Mouse (Mus musculus) ovary, postnatal 36 days (tissue): Measurements from ENCODE around the gene Sephs2.
"Not testable (repeated sequence)": the region's sequence is repeated elsewhere in the genome, so short reads cannot be mapped to it uniquely, and the experiment has no call there.

Source experiments
- DNase-seq: peaks from one replicate; pipeline ENCODE4 v3.0.0; 2022; ENCODE audit warnings: low spot score, mixed read lengths

The Sephs2 gene

DNA sequence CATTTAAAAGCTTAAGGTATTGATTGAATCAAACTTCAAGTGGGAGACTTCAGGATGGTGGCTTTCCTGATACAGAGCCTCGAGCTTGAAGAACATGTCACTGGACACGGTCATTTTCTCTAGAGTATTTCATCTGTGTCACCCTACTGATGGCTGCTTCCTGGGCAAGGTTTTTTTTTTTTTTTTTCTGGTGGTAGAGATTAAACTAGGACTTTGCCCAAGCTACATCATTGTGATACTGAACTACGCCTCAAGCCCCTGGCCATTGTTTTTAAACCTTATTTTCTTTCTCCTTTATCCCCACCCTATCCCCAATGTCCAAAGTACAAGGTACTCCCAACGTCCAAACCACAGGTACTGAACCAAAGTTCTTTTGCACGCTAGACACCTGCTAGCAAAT is 3.2 kb downstream of the Sephs2 start:
- DNase-seq, result no peak

DNA sequence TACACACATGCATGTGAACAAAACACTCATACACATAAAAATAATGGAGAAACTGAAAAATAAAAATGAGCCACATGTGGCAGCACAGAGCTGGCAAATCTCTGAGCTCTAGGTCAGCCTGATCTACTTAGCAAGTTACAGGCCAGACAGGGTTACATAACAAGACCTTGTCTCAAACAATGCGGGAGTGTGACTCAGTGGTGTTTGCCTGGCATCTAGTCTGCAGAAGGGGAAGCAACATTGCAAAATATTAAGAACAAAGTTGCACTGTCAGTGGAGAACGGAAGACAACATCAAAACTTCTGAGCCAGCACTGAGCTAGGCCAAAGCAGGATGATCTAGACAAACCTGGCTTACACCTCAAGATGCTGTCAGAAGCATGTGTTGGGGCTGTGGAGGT is 3.6 kb downstream of the Sephs2 start:
- no peak for DNase-seq

DNA sequence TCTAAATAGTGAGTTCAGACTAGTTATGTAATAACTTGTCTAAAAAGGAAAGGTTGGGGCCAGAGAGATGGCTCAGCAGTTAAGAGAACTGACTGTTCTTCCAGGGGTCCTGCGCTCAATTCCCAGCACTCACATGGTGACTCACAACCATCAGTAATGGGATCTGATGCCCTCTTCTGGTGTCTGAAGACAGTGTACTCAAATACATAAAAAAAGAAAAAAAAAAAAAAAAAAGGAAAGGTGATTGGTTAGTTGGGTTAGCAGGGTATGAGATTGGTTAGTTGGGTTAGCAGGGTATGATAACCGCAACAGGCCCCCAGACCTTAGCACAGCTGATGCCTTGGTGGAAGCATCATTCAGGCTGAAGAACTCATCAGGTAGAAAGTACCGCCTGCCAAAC is 10.3 kb downstream of the Sephs2 start:
- no peak for DNase-seq

DNA sequence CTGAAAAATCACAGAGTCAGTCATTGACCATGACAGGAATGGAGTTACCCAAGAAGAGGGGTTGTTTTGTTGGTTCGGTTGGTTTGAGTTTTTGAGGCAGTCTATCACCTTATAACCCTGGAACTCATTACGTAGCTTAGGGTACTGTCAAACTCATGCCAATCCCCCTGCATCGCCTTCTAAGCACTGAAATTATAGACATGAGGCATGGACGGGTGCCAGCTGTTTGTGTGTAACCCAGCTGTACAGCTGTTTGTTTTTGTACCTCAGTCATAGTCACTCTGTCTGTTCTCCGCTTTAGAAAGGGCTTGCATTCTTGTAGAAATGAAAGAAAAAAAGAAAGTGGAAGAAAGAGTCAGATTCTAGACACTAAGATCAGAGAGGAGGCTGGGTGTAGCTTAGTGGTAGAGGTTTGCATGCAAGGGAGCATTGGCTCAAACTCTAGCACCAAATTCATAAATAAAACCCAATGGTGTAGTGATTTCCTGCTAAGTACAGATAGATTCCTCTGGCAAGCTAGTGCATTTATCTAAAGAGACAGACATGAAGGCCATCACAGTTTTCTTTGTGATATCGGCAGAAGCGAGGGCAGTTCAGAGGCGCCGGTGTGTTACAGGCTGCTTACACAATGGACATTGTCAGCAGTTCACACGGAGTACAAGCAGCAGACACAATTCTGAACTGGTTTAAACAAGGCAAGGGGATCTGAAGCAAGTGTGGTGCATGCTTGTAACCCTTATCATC is 11.5 kb downstream of the Sephs2 start:
- DNase-seq, result no peak

DNA sequence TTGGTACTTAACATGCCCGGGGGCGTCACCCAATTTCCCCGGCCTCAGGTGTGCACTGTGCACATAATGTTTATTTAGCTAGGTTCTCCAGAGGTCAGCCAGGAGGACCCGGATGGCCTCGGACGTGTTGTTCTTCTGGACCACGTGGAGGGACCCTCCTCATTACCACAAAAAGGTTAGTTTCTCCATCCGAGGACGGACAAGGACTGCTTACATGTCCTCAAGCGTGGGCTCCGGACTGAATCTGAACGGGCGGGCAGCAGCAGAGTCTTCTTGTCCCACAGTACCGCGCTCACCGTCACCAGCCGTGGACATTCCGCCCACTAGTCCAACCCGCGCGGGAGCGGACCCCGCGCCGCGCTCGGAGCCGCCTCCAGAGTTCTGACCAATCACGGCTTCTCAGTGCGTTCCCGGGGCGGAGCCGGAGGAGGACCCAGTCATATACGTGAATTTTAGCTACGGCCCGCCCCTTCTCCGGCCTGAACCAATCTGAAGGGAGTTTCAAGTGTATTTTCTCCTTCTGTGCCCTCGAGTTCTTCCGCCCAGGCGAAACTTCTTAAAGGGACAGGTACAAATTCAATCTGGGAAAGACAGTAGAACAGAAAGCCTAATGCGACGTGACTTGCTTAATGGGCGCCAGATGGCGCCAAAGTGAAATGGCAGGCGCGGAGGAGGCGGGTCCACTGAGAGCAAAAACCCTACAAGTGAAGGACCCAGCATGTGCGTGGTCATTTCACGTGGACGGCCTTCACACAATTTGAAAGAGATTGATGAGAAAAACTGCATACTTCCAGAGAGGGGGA is 13.3 kb downstream of the Sephs2 start, which contains the start of gene Dctpp1:
Gene Dctpp1, minus strand, starts transcription at position 401 of the 803 bp plus-strand sequence.
- peak; percentile 95 for DNase-seq

DNA sequence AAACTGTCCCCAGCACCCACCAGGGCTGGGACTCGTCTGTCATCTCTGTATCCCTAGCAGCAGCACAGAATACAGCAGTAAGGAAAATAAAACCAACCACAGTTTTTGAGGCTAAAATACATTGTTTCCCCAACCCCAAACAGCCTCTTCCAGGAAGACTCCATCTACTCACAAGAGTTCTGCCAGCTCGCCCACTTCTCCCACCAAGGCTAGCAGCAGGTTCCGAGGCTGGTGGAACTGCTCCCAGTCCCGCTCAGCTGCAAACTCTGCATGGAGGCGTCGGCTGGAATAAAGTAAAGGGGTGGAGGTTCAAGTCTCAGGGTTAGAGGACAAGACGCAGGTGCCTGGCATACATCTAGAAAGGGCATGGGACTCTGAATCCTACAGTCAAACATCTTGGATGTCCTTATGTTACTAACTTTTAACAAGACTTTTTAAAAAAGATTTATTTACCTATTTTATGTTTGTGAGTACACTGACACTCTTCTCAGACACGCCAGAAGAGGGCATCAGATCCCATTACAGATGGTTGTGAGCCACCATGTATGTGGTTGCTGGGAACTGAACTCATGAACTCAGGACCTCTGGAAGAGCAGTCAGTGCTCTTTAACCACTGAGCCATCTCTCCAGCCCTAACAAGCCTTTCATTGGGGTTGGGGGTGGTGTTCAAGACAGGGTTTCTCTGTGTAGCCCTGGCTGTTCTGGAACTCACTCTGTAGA is 14.5 kb downstream of the Sephs2 start:
- DNase-seq, result no peak

DNA sequence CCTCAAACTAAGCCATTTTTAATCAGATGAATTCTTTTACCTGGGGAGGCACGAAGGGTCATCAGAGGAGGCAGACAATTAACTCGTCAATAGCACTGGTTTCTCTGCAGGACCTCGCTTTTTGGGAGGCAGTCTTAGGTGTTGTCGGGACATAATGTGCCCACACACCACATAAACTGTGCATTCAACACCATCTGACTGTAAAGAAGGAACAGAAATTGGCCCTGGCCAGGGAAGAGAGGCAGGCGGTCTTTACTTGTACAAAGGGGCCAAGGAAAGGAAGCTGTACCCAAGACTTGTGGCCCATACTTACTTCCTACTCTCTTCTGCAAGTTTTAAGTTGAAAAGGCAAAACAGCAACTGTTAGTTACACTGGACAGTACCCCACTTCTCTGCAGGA is 17.3 kb downstream of the Sephs2 start:
- no peak for DNase-seq

DNA sequence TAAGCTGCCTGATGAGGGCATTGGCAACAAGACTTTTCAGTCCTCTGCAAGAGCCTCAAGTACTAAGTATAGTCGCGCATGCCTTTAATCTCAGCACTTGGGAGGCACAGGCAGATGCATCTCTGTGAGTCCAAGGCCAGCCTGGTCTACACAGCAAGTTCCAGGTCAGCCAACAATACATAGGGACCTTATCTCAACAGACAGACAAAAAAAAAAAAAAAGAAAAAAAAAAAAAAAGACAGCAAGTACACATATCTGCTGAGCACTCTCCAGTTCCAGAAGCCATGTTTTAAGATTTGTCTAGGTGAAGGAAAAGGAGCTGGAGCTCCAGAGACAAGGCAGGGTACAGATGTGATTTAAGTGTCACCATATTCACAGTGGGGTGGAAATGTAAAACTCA is 17.9 kb downstream of the Sephs2 start:
- DNase-seq, result no peak

DNA sequence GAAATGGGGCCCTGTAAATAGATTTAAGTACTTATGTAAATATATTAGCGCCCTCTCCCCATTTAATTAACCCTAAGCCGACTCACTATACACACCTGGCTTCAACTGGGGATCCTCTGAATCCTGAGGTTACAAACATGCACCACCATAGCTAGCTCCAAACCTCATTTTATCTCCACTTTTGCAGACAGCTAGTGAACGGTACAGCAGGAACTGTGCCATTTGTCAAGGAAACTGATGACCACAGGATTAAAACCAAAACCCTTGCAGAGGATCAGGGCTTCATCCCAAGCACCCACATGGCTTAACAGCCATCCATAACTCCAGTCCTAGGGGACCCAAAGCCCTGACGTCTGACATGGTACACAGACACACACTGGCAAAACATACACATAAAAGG is 18.8 kb downstream of the Sephs2 start:
- no peak for DNase-seq

DNA sequence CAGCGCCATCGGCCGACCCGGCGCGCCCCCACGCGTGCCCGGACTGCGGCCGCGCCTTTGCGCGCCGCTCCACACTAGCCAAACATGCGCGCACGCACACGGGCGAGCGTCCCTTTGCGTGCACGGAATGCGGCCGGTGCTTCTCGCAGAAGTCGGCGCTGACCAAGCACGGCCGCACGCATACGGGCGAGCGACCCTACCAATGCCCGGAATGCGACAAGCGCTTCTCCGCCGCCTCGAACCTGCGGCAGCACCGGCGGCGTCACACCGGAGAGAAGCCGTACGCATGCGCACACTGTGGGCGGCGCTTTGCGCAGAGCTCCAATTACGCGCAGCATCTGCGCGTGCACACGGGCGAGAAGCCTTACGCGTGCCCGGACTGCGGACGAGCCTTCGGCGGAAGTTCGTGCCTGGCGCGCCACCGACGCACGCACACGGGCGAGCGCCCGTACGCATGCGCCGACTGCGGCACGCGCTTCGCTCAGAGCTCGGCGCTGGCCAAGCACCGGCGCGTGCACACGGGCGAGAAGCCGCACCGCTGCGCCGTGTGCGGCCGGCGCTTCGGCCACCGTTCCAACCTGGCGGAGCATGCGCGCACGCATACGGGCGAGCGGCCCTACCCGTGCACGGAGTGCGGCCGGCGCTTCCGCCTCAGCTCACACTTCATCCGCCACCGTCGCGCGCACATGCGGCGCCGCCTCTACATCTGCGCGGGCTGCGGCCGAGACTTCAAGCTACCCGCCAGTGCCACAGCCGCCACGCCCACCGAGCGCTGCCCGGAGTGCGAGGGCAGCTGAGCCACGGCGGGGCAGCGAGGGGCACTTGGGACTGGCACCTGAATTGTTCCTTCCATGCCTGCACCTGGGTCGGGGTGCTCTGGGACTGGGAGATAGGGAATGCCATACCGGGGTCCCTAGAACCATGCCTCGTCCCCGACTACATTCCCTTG is 19.8 kb downstream of the Sephs2 start:
- peak; percentile 94 for DNase-seq

DNA sequence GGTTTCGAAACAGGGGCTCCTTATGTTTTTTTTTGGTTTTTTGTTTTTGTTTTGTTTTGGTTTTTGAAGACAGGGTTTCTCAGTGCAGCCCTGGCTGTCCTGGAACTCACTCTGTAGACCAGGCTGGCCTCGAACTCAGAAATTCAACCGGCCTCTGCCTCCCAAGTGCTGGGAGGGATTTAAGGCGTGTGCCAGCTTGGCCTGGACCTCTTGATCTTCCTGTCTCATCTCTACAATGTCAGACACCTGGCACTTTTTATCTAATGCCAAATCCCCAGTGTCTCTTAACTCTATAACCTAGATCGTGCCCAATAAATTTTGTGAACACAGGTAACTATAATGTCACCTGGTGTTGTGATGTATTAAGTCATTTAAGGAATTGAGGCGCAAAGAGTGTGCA is 20.5 kb downstream of the Sephs2 start:
- DNase-seq, result no peak

DNA sequence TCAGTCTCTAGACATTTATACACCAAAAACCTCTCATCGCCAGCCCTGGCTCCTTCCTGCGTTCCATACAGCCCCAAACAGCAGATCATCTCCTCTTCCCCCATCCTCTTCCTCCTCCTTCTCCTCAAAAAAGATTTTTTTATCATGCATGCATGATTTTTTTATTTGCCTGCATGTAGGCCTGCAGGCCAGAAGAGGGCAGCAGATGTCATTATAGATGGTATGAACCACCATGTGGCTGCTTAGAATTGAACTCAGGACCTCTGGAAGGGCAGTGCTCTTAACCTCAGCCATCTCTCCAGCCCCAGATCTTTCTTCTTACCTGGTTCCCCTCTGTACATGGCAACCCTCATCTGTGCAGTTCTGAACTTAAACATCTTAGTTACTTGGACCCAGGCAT is 21.4 kb downstream of the Sephs2 start:
- DNase-seq, result no peak

DNA sequence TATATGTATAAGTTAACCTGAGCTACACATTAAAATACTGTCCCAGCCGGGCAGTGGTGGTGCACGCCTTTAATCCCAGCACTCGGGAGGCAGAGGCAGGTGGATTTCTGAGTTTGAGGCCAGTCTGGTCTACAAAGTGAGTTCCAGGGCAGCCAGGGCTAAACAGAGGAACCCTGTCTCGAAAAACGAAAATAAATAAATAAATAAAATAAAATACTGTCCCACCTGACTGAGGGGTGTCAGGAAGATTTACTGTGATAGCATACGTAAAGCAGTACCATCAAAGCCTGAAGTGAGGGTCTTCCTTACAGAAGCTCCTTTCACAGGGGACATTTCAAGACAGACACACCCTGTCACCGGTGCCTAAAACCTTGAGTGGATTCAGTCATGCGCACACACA is 23.3 kb downstream of the Sephs2 start:
- DNase-seq, result not testable (repeated sequence)

DNA sequence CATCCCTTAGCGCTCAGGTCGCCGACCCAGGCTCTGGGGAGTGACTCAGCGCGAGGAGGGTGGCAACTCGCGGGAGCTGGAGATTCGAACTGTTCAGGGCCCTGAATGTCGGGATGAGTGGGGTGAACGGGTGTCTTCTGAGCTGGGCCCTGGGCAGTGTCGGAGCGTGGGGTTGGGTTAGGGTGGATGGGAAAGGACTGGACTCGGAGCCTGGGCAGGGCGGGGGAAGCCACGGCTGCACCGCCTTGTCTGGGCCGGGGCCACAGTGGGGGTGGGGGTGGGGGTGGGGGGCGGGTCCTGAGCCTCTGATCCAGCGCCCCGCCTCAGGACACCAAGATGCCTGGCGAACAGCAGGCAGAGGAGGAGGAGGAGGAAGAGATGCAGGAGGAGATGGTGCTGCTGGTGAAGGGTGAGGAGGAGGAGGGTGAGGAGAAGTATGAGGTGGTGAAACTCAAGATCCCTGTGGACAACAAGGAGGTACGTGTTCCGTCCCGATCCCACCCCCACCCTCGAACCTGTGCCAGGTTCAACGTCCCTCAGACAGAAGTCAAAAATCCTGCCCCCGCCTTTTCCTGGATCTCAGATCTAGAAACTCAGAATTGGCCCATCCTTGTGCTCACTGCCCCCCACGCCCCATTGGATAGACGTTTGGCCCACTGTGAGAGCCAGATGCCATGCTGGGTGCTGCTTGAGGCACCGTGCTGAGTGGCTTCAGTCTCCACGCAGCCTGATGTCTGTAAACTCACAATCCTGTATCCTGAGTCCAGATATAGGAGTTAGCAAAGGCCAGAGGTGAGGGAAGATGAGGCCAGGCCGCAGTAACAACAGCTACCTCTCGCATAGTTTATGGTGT is 29.0 kb downstream of the Sephs2 start:
- DNase-seq, result no peak

DNA sequence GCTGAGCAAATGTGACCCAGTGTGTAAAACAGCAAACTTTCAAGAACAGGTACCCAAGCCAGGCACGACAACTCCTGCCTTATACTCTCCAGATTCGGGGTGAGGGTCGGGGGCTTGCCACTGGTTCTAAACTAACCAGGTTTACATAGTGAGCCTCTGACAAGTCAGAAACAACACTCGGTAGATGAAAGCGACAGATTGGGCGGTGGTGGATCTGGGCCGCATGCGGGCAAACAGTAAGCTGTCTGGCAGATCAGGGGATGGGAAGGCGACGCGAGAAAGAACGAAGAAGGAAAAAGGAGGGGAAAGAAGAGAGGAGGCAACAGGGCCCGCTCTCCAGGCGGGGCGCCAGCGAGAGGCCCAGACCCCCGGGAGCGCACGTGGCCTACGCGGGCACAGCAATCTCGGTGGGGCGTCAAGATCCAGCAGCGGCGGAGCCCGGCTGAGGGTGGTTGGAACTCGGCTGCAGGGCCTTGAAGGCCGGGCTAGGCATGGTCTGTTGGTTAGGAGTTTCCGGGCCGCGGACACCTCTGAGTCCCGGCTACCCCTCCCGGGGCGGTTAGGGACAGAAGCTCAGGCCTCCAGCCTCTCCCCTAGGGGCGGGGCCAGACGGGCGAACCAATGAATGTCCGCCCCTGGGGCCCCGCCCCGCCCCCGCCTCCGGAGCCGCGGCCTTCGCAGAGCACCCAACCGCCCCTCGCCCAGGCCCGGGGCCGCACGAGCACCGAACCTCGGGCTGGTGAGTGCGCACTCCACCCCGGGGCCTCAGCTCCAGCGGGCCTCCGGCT is 29.8 kb downstream of the Sephs2 start, which contains the start of gene Zfp771:
Gene Zfp771, plus strand, starts transcription at position 405 of the 788 bp plus-strand sequence.
- DNase-seq, result peak; percentile 97

DNA sequence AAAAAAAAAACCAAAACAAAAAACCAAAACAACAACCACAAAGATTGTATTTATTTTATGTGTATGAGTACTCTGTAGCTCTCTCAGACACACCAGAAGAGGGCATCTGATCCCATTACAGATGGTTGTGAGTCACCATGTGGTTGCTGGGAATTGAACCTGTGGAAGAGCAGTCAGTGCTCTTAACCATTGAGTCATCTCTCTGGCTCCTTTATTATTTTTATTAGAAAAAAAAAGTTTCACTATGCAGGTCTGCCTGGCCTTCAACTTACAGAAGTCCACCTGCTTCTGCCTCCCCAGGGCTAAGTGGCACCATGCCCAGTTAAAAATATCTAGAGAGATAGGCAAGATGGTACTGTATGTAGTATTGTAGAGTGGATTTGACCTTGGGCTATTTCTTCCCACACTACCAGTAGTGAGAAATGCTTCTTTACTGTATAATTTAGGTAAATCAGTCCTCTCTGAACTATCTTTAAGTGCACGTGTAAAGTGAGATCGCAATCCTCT is 30.4 kb downstream of the Sephs2 start:
- no peak for DNase-seq

DNA sequence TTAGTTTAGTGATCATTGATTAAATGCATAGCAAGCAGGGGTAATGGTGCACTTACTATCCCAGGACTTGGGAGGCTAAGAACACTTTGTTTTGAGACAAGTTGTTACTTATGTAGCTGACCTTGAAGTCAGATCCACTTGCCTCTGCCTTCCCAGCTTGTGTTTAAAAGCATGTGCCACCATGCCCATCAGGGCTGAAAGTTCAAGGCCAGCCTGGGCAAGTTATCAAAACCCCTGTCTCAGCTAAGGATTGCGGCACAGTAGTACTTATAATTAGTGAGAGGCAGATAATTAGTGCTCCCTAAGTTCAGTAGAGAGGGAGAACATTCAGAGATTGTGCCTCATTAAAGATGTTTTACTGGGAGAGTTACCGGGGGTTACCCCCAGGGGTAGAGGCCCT is 39.1 kb downstream of the Sephs2 start:
- DNase-seq, result no peak

DNA sequence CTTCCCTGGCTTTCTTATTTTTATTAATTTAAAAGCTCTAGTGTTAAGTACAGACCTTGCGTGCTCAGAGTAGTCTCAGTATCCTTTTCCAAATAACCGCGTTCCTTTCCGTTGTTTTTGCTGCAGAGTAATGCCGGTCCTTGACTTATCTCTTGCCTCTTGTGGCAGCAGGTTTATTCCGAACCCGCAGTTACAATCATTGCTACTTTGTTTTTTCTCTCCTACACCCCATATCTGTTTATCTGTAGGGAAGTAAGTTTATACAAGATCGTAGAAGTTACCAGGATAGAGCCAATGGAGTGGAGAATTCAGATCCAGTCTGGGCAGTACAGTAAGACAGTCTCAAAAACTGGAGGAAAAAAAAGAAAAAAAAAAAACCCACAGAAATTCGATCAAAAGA is 40.1 kb downstream of the Sephs2 start:
- no peak for DNase-seq

DNA sequence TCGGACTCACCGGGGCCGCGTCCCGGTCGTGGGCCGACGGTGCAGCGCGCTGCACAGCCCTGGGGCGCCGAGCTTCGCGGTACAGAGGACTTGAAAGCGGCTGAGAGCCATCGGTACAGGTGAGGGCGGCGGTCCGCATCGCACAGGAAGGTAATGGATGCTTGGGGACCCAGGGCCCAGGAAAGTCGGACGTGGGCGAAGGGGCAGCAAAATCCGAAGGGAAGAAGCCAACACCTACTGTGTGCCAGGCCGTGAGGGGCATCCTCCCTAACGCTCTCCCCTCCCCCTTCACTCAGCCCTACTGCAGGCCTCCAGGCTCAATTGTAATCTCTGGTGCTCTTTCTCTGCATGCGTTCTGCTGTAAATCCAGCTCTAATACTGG is 40.5 kb downstream of the Sephs2 start:
- no peak for DNase-seq
